Mouse (Mus musculus) myocyte (in vitro differentiated cells): ENCODE measurements around the gene Zfp697.

Experiments used
- E2F4 ChIP-seq: IDR thresholded peaks from one replicate; pipeline ENCODE4 v1.6.1; 2011; ENCODE audit warnings: mild to moderate bottlenecking, control low read depth, moderate library complexity; ENCODE audit not compliant: insufficient read depth
- MAX ChIP-seq: IDR thresholded peaks from one replicate; pipeline ENCODE4 v1.6.1; 2011; ENCODE audit warnings: low read depth, mild to moderate bottlenecking, control low read depth
- MYOD1 ChIP-seq, 3 experiments: IDR thresholded peaks; one replicate each; pipeline ENCODE4 v1.6.1; 2011; ENCODE audit warnings: control low read depth in 2 of 3, low read depth in 2 of 3, mild to moderate bottlenecking in 2 of 3, moderate library complexity in 1 of 3; ENCODE audit not compliant: insufficient read length in 2 of 3, control insufficient read depth in 1 of 3
- MYOG ChIP-seq, 3 experiments: IDR thresholded peaks; one replicate each; pipeline ENCODE4 v1.6.1; 2011; ENCODE audit warnings: control low read depth in 2 of 3, low read depth in 2 of 3, mild to moderate bottlenecking in 2 of 3; ENCODE audit not compliant: insufficient read length in 2 of 3, control insufficient read depth in 1 of 3, insufficient read depth in 1 of 3
- POLR2A ChIP-seq: IDR thresholded peaks from one replicate; pipeline ENCODE4 v1.6.1; 2011; ENCODE audit warnings: low read depth, mild to moderate bottlenecking, control low read depth, moderate library complexity; ENCODE audit not compliant: insufficient read length
- SRF ChIP-seq: IDR thresholded peaks from one replicate; pipeline ENCODE4 v1.6.1; 2011; ENCODE audit warnings: low read depth; ENCODE audit not compliant: control insufficient read depth, insufficient read length
- TCF12 ChIP-seq: IDR thresholded peaks from one replicate; pipeline ENCODE4 v1.6.1; 2011; ENCODE audit warnings: mild to moderate bottlenecking, control low read depth; ENCODE audit not compliant: poor library complexity, insufficient read depth, severe bottlenecking
- USF1 ChIP-seq: IDR thresholded peaks from one replicate; pipeline ENCODE4 v1.6.1; 2011; ENCODE audit warnings: low read depth, mild to moderate bottlenecking, control low read depth, moderate library complexity

GRCm38 (mm10) chr3:98613963-98614362 is 231.7 kb downstream of the Zfp697 start:
- TF ChIP-seq POLR2A (no peak), TCF12 (no peak), MAX (no peak), USF1 (no peak), E2F4 (no peak), MYOG (IDR thresholded peaks at IDR 0.05; ENCODE audit: control insufficient read depth in 1 of 3, insufficient read depth in 1 of 3, insufficient read length in 2 of 3, low read depth in 2 of 3) (no peak), MYOD1 (IDR thresholded peaks at IDR 0.05; ENCODE audit: control insufficient read depth in 1 of 3, insufficient read length in 2 of 3, low read depth in 2 of 3) (no peak), SRF (no peak)
